Mouse (Mus musculus): ENCODE results near the gene Trmt112.
A peak's percentile ranks its signal among the peaks of the same experiment; 100 is the strongest.
"Not testable (repeated sequence)": the region's sequence is repeated elsewhere in the genome, so short reads cannot be mapped to it uniquely, and the experiment has no call there.

The Trmt112 gene

GRCm38 (mm10) chr19:6909021-6909420, 477 bp upstream of the Trmt112 start:
- no peak for DNase-seq (ENCODE audit: low read depth)

- not testable (repeated sequence) for DNase-seq (ENCODE audit: low read depth)
These were observed 808 bp downstream of the Trmt112 start for GRCm38 (mm10) chr19:6910306-6910705.

- no peak for DNase-seq (ENCODE audit: low read depth)
These were observed 1.9 kb downstream of the Trmt112 start for GRCm38 (mm10) chr19:6911101-6912074.

DNA sequence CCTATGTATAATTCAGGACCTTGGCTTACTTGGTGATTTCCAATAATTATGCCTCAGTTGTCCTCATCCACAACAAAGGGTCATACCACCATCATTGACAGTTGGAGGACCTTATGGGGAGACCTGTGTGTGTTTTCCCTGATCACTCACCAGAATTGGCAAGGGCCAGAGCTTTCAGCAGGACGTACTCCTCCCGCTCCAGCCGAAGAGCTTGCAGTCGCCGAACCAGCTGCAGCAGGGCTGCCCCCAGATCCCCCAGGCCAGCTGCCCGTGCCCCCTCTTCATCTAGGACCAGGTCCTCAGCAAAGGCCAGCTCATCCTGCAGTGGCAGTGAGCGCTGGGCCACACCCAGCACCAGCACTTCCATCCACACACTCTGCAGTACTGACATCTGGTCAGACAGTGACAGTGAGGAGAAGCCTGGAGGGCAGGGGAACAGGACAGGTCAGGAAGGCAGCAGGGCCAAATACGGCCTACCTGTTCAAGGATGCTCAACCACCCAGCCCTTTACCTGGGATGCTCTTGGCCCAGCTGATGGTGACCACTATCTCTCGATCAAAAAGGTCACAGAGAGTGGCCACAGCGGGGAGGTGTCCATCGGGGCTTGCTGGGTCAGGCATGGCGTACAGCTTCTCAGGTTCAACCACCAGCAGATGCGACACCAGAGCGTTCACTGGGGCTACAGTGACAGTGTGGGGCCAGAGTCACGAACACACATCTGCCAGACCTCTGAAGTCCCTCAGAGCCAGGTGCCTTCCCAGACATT, 2.9 kb downstream of the Trmt112 start:
- DNase-seq (ENCODE audit: low read depth): no peak

DNA sequence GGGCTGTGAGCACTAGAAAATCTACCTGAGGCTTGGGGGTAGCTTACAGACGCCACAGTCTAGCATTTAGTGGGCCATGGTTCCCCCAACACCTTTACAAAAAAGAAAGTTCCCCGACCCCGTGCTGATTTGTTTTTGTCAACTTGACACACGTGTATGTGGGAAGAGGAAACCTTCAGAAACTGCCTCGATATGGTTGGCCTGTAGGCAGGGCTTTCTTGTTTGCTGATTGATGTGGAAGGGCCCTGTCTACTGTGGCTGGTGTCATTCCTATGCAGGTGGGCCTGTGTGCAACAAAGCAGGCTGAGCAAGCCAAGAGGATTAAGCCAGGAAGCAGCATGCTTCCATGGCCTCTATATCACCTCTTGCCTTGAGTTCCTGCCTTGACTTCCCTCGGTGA, 3.5 kb downstream of the Trmt112 start:
- no peak for DNase-seq (ENCODE audit: low read depth)

GRCm38 (mm10) chr19:6913991-6914390, 4.5 kb downstream of the Trmt112 start:
- DNase-seq (ENCODE audit: low read depth): no peak

- no peak for DNase-seq (ENCODE audit: low read depth)
These were observed 5.0 kb downstream of the Trmt112 start for GRCm38 (mm10) chr19:6914540-6914939.

DNA sequence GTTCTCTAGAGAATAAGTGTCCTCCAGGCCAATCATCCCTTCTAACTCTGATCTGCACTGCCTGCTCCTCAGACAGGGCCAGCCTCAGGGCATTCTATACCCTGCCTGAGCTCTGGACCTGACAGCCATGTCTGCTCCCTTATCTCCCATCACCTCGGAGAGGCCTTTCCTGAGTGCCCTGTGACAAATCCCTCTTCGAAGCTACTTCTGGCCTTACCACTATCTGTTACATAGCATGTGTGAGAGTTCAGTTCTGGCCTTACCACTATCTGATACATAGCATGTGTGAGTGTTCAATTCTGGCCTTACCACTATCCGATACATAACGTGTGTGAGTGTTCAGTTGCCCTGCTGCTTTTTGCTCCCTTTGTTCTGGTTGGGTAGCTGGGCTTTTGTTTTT, 5.8 kb downstream of the Trmt112 start:
- no peak for DNase-seq (ENCODE audit: low read depth)

- DNase-seq (ENCODE audit: low read depth): no peak
These were observed 7.0 kb downstream of the Trmt112 start for GRCm38 (mm10) chr19:6916496-6916895.

- no peak for DNase-seq (ENCODE audit: low read depth)
These were observed 8.8 kb downstream of the Trmt112 start for GRCm38 (mm10) chr19:6918321-6918720.

DNA sequence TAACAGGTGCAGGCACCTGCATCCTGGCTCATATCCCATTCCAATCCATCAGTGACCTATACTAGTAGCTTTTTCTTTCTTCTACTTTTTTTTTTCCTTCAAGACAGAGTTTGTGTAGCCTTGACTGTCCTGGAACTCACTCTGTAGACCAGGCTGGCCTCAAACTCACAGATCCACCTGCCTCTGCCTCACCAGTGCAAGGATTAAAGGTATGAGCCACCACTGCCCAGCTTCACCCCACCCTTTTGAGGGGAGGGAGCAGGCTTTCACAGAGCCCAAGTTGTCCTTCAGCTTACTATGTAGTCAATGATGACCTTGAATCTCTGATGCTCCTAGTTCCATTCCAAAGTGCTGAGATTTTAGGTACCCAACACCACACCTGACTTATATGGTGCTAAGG, 9.9 kb downstream of the Trmt112 start:
- DNase-seq (ENCODE audit: low read depth): no peak

GRCm38 (mm10) chr19:6919876-6920740, 10.6 kb downstream of the Trmt112 start:
- DNase-seq (ENCODE audit: low read depth): no peak

DNA sequence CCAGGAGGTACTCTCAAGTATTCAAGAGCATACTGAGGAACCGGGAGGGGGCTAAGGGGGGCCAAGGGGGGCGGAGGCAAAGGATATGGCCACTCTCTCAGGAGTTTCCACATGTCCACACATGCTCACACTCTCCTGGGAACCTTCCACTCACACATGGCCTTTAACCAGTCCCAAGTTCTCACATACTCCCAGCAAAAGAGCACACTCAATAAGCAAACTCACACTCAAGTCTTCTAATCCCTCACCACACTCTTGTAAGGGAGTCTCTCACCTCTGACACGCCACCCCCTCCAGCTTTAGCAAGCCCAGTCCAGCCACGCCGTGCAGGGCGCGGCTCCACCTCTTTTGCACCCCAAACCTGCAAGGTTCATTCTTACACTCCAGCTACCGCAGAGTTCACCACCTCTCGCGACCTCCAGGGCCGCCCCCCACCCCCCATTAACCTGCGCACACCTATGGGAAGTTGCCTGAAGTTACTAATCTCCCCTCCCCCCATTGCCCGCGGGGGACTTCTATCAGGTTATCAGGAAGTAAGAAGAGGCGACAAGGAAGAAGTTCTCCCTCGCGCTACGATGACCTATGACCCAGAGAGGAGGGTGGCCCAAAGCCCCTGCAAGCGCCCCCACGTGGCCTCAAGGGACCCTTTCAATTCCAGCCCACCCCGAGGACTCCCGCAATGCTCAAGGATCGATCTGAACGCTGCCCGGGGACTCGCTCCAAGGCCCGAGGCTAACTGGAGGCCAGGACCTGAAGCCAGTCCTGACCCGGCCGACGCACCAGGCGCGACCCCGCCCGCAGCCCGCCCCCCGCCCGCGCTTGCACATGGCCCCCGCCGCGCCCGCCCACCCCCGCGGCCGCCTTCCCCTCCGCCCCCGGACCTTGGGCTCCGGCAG, 11.5 kb downstream of the Trmt112 start:
- no peak for DNase-seq (ENCODE audit: low read depth)

DNA sequence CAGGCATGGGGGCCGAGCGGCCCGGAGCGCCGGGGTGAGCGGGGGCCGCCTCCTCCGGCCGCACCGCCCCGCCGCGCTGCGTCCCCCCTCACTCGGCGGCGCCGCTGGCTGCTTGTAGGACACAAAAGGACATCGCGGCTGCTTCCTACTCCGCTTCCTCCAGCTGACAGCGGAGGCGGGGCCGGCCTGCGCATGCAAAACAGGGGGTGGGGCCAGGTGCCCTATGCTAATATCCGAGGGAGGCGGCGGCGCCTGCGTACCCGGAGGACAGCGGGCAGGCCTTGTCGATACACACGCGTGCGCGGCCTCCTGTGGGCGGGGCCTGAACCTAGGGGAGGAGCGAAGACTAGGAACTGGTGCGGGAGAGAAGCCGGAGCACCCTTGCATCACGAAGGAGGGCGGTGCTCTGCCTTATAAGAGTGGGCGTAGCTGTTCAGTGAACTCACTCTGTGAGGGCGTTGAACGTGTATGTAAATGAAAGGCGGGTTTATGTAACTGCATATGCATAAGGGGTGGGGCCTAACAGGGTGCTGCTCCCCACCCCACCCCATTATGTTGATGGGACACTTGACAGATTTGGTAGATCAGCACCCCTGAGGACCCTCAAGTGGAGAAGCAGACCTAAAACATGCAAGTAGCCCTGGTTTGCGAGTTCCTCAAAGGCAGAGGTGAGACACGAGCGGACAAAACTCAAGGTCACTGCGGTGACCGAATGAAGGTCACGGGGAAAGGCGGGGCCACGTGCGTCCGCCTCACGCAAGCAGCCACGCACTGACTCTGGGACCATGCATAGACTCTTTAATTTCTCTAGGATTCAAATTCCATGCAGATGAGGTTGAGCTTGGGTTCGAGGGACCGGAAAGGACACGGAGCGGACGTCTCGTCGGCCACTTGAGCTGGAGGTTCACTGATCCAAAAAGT, 12.4 kb downstream of the Trmt112 start, which contains the start of gene Esrra:
Gene Esrra, minus strand, starts transcription at position 167 of the 921 bp plus-strand sequence.
- DNase-seq (ENCODE audit: low read depth): peak; percentile 100

DNA sequence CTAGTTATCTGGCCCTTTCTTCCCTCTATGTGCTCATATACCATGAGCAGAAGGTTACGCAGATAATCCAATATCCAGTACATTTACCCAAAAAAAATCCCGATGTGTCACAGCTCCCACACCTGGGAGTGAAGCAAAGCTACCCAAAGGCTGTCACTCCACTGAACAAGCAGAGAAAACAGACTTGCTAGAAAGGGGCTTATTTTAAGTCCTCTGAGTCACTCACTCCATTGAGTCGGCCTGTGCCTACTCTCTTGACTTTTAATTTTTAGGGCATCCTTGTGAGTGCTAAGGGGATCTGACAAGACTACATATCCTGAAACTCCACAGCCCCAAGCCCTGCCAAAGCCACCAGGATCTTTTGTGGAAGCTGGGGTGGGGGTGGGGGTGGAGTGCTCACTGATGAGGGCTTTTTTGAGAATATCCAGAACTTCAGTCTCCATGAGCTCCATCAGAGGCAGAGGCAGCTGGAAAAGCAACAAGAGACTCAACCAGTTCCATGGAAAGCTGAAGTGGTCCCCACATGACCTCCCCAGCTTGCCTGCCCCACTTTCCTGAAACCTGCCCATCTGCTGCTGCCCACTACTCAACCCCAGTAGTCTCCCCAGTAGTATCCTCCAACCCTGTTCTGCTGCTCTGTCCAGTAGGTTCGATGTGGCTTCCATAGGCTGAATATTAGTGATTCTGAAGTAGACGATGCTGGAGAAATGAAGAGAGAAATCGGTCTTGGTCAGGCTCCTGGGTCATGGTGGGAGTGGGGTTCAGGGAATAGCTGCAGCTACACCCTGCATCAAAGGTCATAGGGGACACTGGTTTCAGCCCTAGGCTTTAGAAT, 13.6 kb downstream of the Trmt112 start:
- DNase-seq (ENCODE audit: low read depth): no peak

GRCm38 (mm10) chr19:6924461-6925306, 15.2 kb downstream of the Trmt112 start:
- peak; percentile 69 for DNase-seq (ENCODE audit: low read depth)

- DNase-seq (ENCODE audit: low read depth): no peak
These were observed 15.7 kb downstream of the Trmt112 start, which contains the start of gene Catsperz for GRCm38 (mm10) chr19:6925307-6925573. TSS of gene Catsperz (minus strand) at chr19:6925380.

Data from c-Kit-positive CD71-negative TER-119-negative erythroid progenitor cells, embryonic 14.5 days (primary cell).